Mouse (Mus musculus) heart, postnatal 25 days (tissue): ENCODE results near the gene Btk. TPM values are rescaled to one million over a fixed set of nuclear protein-coding genes. Genes with fewer than 3 reads are reported as not detected.
A peak's percentile ranks its signal among the peaks of the same experiment; 100 is the strongest.
"Not testable (repeated sequence)": the region's sequence is repeated elsewhere in the genome, so short reads cannot be mapped to it uniquely, and the experiment has no call there.

Source experiments
- DNase-seq: peaks from one replicate; pipeline ENCODE4 v3.0.0; 2022; ENCODE audit warnings: low spot score
- intact Hi-C: fragments of 180-260 bp; cut with DNase I; formaldehyde crosslinking; loops from one replicate; pipeline ENCODE4 v1.15.1; 2025
- total RNA-seq, 2 experiments: library from RNA; stranded (reverse); gene quantifications; 2 replicates each; pipeline ENCODE4 v1.2.3; 2021

Btk gene
- total RNA-seq, 2 experiments from 2014 or later = 1.0 to 1.1 TPM

GRCm38 (mm10) chrX:134585103-134586002, 2.0 kb upstream of the Btk start, which contains the start of gene Rpl36a:
TSS of gene Rpl36a (plus strand) at chrX:134585654.
- intact Hi-C loops = no loop called here
- DNase-seq = peak; percentile 78

DNA sequence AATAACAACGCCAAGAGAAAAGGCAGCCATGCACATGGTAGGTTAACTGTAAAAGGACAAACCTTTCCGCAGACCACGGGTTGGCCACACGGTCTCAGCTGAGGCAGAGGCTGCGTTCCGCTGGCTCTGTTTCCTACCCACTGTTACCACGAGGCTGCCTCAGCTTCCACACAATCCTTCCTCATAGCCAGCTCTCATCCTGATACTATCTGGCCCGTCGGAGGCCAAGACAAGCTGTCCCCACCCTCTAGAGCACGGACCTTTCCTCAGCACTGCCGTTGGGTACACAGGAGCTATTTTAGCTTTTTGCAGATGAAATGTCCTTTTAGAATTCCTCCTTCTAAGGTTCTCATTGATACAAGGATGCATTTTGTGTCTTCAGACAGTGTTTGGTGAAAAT, 1.1 kb downstream of the Btk start:
- DNase-seq = no peak
- intact Hi-C loops = loop anchor here (5.0 kb wide), 1 partner anchor 40 kb away; the partner anchor contains the start of gene Timm8a1

GRCm38 (mm10) chrX:134580528-134581305, 2.7 kb downstream of the Btk start:
- intact Hi-C loops = loop anchor here (5.0 kb wide), 1 partner anchor 38 kb away; the partner anchor contains the start of gene Timm8a1
- DNase-seq = no peak

GRCm38 (mm10) chrX:134577896-134578295, 5.5 kb downstream of the Btk start:
- no peak for DNase-seq
- intact Hi-C loops = no loop called here

GRCm38 (mm10) chrX:134566536-134567222, 16.7 kb downstream of the Btk start:
- DNase-seq = no peak
- intact Hi-C loops = no loop called here

GRCm38 (mm10) chrX:134564326-134564725, 19.0 kb downstream of the Btk start:
- intact Hi-C loops = no loop called here
- DNase-seq = no peak

GRCm38 (mm10) chrX:134554425-134554824, 28.9 kb downstream of the Btk start:
- intact Hi-C loops = no loop called here
- DNase-seq = no peak

DNA sequence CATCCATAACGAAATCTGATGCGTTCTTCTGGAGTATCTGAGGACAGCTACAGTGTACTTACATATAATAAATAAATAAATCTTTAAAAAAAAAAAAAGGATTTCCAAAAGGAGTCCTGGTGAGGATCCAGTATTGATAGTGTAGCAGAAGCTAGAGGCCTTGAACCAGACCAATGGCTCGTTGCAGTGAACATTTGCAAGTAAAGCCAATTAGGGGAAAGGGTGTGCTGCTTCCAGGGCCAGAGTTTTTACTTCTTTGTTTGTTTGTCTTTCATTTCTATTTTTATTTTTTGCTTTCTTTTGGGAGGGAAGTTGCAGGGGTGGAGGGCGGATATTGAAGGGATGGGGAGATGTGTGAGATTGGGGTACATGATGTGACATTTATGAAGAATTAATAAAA, 30.0 kb downstream of the Btk start:
- no peak for DNase-seq
- intact Hi-C loops = no loop called here

DNA sequence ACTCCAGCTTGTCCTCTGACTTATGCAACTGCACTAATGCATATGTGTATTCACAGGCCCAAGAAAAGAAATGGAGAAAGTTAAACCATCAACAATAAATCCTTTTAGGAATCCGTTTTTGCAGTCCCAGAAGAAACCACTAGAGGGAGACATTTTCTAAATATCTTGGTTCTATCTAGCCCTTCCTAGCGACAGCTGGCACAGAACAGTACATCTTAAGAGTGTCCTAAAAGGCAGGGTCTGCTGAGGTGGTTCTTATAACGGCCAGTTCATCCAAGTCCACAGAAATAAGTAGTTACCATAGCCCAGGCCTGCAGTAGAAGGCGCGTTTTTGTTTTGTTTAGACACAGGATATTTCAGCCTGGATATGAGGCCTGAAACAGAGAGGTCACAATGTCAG, 32.5 kb downstream of the Btk start:
- intact Hi-C loops = no loop called here
- DNase-seq = no peak

GRCm38 (mm10) chrX:134547330-134547729, 36.0 kb downstream of the Btk start:
- intact Hi-C loops = no loop called here
- DNase-seq = no peak

DNA sequence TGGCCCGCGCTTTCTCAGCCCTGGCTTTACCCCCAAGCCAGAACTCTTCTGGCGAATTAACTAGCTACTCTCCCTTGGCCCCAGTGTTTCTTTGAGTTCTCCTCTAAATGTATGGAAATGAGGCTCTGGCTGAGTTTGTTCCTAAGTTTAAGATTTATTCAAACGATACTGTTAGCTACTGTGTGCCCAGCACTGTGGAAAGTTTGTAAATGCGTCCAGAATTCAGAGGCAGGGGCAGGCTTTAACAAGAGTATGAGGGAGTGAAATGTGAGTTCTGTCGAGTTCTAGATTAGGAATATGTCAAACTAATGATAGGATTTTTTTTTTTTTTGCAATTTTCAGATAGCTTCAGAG, 41.4 kb downstream of the Btk start:
- intact Hi-C loops = loop anchor here (5.0 kb wide), 1 partner anchor 40 kb away; the partner anchor contains the start of gene Btk
- DNase-seq = no peak

DNA sequence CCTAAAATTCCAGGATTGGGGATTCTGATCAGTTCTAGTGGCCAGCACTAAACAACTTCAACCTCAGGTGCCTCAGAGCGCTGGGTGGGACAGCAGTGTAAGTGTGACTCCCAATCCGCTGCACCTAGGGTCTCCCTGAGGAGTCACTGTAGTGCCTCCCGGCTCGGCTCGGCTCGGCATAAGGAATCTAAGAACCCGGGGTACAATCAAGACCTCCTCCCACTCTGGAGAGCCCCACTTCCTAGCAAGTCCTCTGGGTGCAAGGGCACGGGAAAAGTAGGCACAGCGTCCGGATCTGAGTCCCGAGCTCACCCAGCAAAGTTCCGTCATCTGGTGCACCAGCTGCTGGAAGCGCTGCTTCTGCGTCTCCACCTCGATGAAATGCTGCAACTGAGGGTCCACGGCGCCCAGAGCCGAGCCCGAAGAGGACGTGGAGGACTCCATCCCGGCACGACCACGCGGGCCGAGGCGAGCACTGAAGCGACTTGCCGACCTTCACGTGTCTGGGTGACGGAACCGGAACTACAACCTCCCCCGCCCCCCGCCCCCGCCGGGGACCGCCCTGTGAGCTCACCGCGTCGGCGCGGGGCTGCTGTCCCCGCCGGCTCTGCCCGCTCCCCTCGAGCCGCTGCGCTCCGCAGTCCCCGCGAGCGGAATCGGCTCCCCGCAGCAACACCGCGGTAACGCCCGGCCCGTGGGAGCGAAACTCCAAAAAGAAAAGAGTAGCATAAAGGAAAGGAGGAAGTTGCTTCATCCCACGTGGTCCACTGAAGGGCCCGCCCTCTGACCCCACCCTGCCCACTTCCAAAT, 42.0 kb downstream of the Btk start, which contains the start of gene Timm8a1:
Gene Timm8a1 (minus strand): TSS at position 721 of the 810 bp plus-strand sequence.
- DNase-seq = peak; percentile 12
- intact Hi-C loops = loop anchor here (5.0 kb wide), 1 partner anchor 41 kb away; the partner anchor contains the start of gene Btk

- DNase-seq = no peak
- intact Hi-C loops = loop anchor here (5.0 kb wide), 1 partner anchor 42 kb away; the partner anchor contains the start of gene Btk
Observed at GRCm38 (mm10) chrX:134540414-134541135, 42.8 kb downstream of the Btk start.

DNA sequence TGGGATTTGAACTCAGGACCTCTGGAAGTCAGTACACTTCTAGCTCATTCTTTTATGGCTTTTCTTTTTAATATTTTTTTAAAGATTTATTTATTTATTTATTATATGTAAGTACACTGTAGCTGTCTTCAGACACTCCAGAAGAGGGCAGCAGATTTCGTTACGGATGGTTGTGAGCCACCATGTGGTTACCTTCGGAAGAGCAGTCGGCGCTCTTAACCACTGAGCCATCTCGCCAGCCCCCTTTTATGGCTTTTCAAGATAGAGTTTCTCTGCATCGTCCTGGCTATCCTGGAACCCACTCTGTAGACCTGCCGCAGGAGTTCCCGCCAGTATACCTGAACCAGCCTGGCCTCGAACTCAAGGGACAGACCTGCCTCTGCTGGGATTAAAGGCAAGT, 43.6 kb downstream of the Btk start:
- intact Hi-C loops = loop anchor here (5.0 kb wide), 1 partner anchor 43 kb away; the partner anchor contains the start of gene Btk
- DNase-seq = not testable (repeated sequence)

DNA sequence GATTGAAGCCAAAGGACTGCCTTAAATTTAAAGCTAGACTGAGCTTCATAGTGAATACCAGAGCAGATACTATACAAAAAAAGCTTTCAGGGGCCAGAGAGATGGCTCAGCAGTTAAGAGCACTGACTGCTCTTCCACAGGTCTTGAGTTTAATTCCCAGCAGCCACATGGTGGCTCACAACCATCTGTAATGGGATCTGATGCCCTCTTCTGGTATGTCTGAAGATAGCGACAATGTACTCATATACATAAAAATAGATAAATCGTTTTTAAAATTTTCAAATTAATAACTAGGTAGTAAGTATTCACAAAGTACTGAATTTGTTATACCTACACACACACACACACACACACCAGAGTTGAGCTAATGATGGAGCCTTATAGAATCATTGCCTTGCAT, 50.0 kb downstream of the Btk start:
- intact Hi-C loops = no loop called here
- DNase-seq = no peak

DNA sequence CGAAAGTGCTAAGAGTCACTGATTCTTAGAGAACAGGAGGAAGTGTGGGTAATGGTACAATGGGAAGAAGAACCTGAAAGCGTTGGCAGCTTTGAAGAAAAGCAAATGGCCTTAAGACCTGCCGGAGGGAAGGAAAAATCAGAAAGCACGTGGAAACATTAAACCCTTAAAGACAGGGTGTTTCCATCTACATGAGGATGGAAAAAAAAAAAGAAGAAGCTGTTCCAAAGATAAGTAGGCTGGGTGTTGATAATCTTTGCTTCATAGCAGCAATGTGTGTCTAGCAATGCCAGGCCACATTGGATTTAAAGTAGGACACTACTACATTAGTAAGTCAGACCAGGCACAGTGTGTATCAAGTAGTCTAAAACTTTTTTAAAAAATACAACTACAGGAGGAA, 58.1 kb downstream of the Btk start:
- intact Hi-C loops = no loop called here
- no peak for DNase-seq

DNA sequence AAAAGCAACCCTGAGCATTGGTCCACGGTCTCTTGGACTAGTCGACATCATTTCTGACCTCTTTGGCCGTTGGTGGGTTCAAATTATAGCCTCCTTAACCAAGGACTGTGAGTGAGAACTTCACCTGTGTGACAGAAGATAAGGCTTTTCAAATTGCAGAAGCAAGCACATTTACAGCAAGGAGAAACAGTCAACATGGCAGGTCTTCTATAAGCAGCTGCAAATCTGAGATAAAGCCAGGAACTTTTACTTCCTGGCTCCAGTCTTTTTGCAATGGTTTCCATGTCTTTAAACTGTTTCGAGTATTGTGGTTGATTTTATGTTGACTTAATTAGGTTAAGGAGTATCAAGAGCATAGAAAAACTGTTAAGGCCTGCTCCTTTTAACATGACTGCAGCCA, 59.6 kb downstream of the Btk start:
- intact Hi-C loops = no loop called here
- no peak for DNase-seq

GRCm38 (mm10) chrX:134509473-134509872, 73.9 kb downstream of the Btk start:
- intact Hi-C loops = no loop called here
- no peak for DNase-seq

DNA sequence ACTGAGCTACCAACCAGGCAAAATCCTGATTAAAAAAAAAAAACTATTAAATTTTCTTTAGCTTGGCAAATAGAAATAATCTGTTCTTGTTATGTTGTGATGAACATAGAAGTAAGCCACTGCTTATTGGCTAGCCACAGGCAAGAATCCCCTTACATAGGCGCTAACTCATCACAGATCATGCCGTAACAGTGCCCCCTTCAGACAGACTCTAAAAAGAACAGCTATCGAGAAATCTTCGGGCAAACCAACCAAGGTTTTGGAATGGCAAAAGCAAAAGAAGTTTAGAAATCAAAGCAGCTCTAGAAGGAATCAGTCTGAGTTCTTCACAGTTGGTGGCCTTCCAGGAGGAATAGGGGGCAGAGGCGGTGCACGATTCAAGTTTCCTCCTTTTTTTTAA, 75.4 kb downstream of the Btk start:
- intact Hi-C loops = no loop called here
- DNase-seq = no peak
